Mouse (Mus musculus): Measurements from ENCODE around the gene Dbp. TPM values are rescaled to one million over a fixed set of nuclear protein-coding genes. Genes with fewer than 3 reads are reported as not detected.

Dbp gene
- polyA plus RNA-seq, 1 experiment from 2014 or later, result 4.4 TPM

Other genes starting within 250 kb of the Dbp start
- gene Ftl1, start 245.2 kb upstream of the Dbp start, polyA plus RNA-seq (2015; fragmentation: Nextera tagmentation; extraction: Ambion mirVana), result 4,747 and 4,817 TPM in 2 replicates
- 157 and 168 TPM in 2 replicates for gene Bax, start 238.2 kb upstream of the Dbp start, polyA plus RNA-seq (2015; fragmentation: Nextera tagmentation; extraction: Ambion mirVana)
- gene Tulp2, start 223.2 kb upstream of the Dbp start, polyA plus RNA-seq (2015; fragmentation: Nextera tagmentation; extraction: Ambion mirVana), result 1.4 and 1.8 TPM in 2 replicates
- not detected in 2 replicates for gene Gm45808, start 218.3 kb upstream of the Dbp start, polyA plus RNA-seq (2015; fragmentation: Nextera tagmentation; extraction: Ambion mirVana)
- 3.5 and 3.7 TPM in 2 replicates for gene Dhdh, start 216.3 kb upstream of the Dbp start, polyA plus RNA-seq (2015; fragmentation: Nextera tagmentation; extraction: Ambion mirVana)
- gene Nucb1, start 194.7 kb upstream of the Dbp start, polyA plus RNA-seq (2015; fragmentation: Nextera tagmentation; extraction: Ambion mirVana), result 214 and 230 TPM in 2 replicates
- 21.1 and 36.1 TPM in 2 replicates for gene Ppp1r15a, start 178.8 kb upstream of the Dbp start, polyA plus RNA-seq (2015; fragmentation: Nextera tagmentation; extraction: Ambion mirVana)
- 2.9 TPM in 2 replicates for gene Plekha4, start 178.8 kb upstream of the Dbp start, polyA plus RNA-seq (2015; fragmentation: Nextera tagmentation; extraction: Ambion mirVana)
- 2.2 and 3.9 TPM in 2 replicates for gene Hsd17b14, start 150.2 kb upstream of the Dbp start, polyA plus RNA-seq (2015; fragmentation: Nextera tagmentation; extraction: Ambion mirVana)
- 78.8 and 87.1 TPM in 2 replicates for gene Bcat2, start 134.9 kb upstream of the Dbp start, polyA plus RNA-seq (2015; fragmentation: Nextera tagmentation; extraction: Ambion mirVana)
- 0.18 and 0.41 TPM in 2 replicates for gene Fgf21, start 89.6 kb upstream of the Dbp start, polyA plus RNA-seq (2015; fragmentation: Nextera tagmentation; extraction: Ambion mirVana)
- 0.76 and 0.84 TPM in 2 replicates for gene Fut1, start 87.8 kb upstream of the Dbp start, polyA plus RNA-seq (2015; fragmentation: Nextera tagmentation; extraction: Ambion mirVana)
- 0.19 and 0.31 TPM in 2 replicates for gene Izumo1, start 83.3 kb upstream of the Dbp start, polyA plus RNA-seq (2015; fragmentation: Nextera tagmentation; extraction: Ambion mirVana)
- 11.0 and 11.6 TPM in 2 replicates for gene Rasip1, start 77.6 kb upstream of the Dbp start, polyA plus RNA-seq (2015; fragmentation: Nextera tagmentation; extraction: Ambion mirVana)
- gene Mamstr, start 65.1 kb upstream of the Dbp start, polyA plus RNA-seq (2015; fragmentation: Nextera tagmentation; extraction: Ambion mirVana), result 7.4 and 9.5 TPM in 2 replicates
- gene Fut2, start 38.7 kb upstream of the Dbp start, polyA plus RNA-seq (2015; fragmentation: Nextera tagmentation; extraction: Ambion mirVana), result 5.2 and 6.7 TPM in 2 replicates
- gene Ntn5, start 21.1 kb upstream of the Dbp start, polyA plus RNA-seq (2015; fragmentation: Nextera tagmentation; extraction: Ambion mirVana), result 0.70 and 1.0 TPM in 2 replicates
- 3.6 and 4.5 TPM in 2 replicates for gene Sec1, start 10.7 kb upstream of the Dbp start, polyA plus RNA-seq (2015; fragmentation: Nextera tagmentation; extraction: Ambion mirVana)
- gene Car11, start 5.2 kb upstream of the Dbp start, polyA plus RNA-seq (2015; fragmentation: Nextera tagmentation; extraction: Ambion mirVana), result 9.6 and 10.1 TPM in 2 replicates
- 954 and 1,069 TPM in 2 replicates for gene Rpl18, start 10.4 kb downstream of the Dbp start, polyA plus RNA-seq (2015; fragmentation: Nextera tagmentation; extraction: Ambion mirVana)
- gene Sphk2, start 12.9 kb downstream of the Dbp start, polyA plus RNA-seq (2015; fragmentation: Nextera tagmentation; extraction: Ambion mirVana), result 35.4 and 36.7 TPM in 2 replicates
- gene Fam83e, start 16.1 kb downstream of the Dbp start, polyA plus RNA-seq (2015; fragmentation: Nextera tagmentation; extraction: Ambion mirVana), result 12.8 and 13.3 TPM in 2 replicates
- gene Spaca4, start 20.7 kb downstream of the Dbp start, polyA plus RNA-seq (2015; fragmentation: Nextera tagmentation; extraction: Ambion mirVana), result 0.45 TPM in 1 of 2 replicates, not detected in the other
- 1.1 and 1.9 TPM in 2 replicates for gene Lmtk3, start 78.7 kb downstream of the Dbp start, polyA plus RNA-seq (2015; fragmentation: Nextera tagmentation; extraction: Ambion mirVana)
- 6.7 and 14.4 TPM in 2 replicates for gene Sult2b1, start 79.6 kb downstream of the Dbp start, polyA plus RNA-seq (2015; fragmentation: Nextera tagmentation; extraction: Ambion mirVana)
- gene Cyth2, start 109.5 kb downstream of the Dbp start, polyA plus RNA-seq (2015; fragmentation: Nextera tagmentation; extraction: Ambion mirVana), result 85.0 and 103 TPM in 2 replicates
- 1.0 and 1.4 TPM in 2 replicates for gene Kcnj14, start 119.7 kb downstream of the Dbp start, polyA plus RNA-seq (2015; fragmentation: Nextera tagmentation; extraction: Ambion mirVana)
- gene Grwd1, start 125.9 kb downstream of the Dbp start, polyA plus RNA-seq (2015; fragmentation: Nextera tagmentation; extraction: Ambion mirVana), result 57.0 and 64.3 TPM in 2 replicates
- gene Kdelr1, start 167.7 kb downstream of the Dbp start, polyA plus RNA-seq (2015; fragmentation: Nextera tagmentation; extraction: Ambion mirVana), result 72.0 and 79.7 TPM in 2 replicates
- 0.64 and 0.67 TPM in 2 replicates for gene Grin2d, start 173.3 kb downstream of the Dbp start, polyA plus RNA-seq (2015; fragmentation: Nextera tagmentation; extraction: Ambion mirVana)
- 0.80 and 1.1 TPM in 2 replicates for gene Syngr4, start 191.6 kb downstream of the Dbp start, polyA plus RNA-seq (2015; fragmentation: Nextera tagmentation; extraction: Ambion mirVana)
- 5.8 and 6.8 TPM in 2 replicates for gene Tmem143, start 191.9 kb downstream of the Dbp start, polyA plus RNA-seq (2015; fragmentation: Nextera tagmentation; extraction: Ambion mirVana)
- 195 and 238 TPM in 2 replicates for gene Emp3, start 216.3 kb downstream of the Dbp start, polyA plus RNA-seq (2015; fragmentation: Nextera tagmentation; extraction: Ambion mirVana)
- 3.6 and 4.5 TPM in 2 replicates for gene Ccdc114, start 219.0 kb downstream of the Dbp start, polyA plus RNA-seq (2015; fragmentation: Nextera tagmentation; extraction: Ambion mirVana)

Measured in stomach, embryonic 15.5 days (tissue).